Mouse (Mus musculus) gastrocnemius, adult 18-20 months (tissue): ENCODE data around the gene Arid3b. TPM values are rescaled to one million over a fixed set of nuclear protein-coding genes. Genes with fewer than 3 reads are reported as not detected.
"Not testable (repeated sequence)": the region's sequence is repeated elsewhere in the genome, so short reads cannot be mapped to it uniquely, and the experiment has no call there.

ENCODE experiments used
- DNase-seq: peaks from one replicate; pipeline ENCODE4 v3.0.0; 2021; ENCODE audit warnings: low spot score
- long read RNA-seq, 2 experiments: library from polyadenylated mRNA; stranded (forward); transcript quantifications; one replicate each; pipeline ENCODE4 v2.0.0; 2021
- total RNA-seq, 2 experiments: library from RNA; stranded (reverse); gene quantifications; 2 replicates each; pipeline ENCODE4 v1.2.3; 2021

Arid3b gene
- total RNA-seq = 1 to 10 TPM; 3.7 TPM
- long read RNA-seq, experiment 1, partial matches to known transcripts = 0 of 2 reads
- long read RNA-seq, experiment 1, other reads (novel, unspliced or antisense) = 2 of 2 reads
- long read RNA-seq, experiment 2, partial matches to known transcripts = 1 of 2 reads
- long read RNA-seq, experiment 2, other reads (novel, unspliced or antisense) = 1 of 2 reads

DNA sequence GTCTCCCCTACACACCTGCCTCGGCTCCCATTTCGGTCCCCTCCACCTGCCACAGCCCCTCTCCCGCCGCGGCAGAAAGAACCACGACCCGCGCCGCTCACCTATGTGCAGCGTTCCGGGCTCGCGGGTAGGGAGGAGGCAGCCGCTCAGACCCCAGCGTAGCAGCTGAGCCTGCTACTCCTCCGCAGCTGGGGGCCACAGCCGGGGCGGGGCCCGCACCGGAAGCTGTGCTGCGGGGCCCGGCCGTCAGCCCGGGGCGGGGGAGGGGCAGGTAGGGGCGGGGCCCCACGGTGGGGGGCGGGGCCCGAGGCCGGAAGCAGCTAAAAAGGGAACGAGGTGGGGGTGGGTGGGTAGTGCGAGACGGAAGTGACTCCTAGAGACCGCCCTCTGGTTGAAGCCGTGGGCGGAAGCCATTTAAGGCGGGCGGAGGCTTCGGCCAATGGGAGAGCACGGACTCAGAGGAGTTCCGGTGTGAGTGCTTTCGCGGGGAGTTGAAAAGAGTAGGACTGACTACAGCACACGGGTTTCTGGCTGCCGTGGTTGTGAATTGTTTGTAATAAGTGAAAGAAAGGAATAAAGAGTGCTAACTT, at the start of gene Arid3b:
Arid3b (minus strand) TSS at position 213 of the 590 bp plus-strand sequence.
- DNase-seq = peak; percentile 94

DNA sequence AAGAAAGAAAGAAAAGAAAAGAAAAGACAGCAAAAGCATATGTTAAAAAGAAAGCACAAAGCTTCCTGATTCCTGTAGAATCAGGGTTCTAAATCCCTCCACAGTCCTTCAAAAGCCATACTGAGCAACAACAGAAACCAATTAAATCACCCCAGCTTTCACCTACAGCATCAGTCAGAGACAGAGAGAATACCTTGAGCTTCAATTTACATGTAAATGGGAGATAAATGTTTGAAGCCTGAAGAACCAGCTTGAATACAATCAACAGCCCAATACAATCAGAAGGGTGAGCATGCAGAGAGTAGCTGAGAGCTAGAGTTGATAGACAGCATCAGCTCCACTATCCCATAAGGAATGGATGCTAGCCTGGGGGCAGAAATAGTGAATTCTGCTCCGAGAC, 46.8 kb upstream of the Arid3b start:
- no peak for DNase-seq

DNA sequence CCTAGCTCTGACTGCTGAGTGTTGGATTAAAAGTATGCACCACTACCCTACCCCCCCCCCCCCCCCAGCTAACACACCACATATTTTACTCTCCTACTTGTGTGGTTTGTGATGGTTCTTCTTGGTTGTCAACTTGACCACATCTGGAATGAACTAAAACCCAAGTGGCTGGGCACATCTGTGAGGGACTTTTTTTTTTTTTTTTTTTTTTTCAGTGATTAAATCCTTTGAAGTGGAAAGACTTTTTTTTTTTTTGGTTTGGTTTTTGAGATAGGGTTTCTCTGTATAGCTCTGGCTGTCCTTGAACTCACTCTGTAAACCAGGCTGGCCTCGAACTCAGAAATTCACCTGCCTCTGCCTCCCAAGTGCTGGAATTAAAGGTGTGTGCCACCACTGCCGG, 45.2 kb upstream of the Arid3b start:
- DNase-seq = not testable (repeated sequence)

DNA sequence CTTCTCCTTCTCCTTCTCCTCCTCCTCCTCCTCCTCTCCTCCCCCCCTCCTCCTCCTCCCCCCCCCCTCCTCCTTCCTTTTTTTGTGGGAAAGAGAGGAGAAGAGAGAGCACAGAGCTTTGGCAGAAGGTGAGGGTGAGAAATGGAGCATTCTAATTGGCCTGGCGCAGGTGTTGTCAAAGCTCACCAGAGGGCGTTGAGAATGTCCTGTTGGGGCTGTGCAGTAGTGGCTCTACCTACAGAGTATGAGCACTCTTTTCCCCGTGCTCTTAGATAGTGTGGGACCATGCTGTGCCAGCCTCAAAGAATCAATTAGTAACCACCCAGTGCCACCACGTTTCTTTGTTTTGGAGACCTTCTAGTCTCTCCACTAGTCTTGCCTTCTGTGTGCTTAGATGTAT, 43.7 kb upstream of the Arid3b start:
- DNase-seq = no peak

DNA sequence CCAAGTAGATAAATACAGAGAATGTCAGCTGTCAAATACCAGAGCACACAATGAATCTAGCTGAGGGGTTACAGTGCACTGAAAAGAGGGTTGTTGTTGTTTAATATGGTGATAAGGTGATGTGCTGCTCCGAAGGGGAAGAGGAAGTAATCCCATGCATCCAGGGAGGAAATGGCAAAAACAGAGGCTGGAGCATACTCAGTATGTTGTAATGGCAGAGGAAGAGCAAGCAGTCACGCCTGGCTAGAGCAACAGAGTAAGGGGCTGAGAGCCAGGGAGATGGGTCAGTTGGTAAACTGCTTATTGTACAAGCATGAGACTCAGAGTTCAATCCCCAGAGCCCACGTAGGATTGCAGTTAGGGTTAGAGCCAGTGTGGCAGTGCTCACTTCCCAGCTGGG, 42.6 kb upstream of the Arid3b start:
- no peak for DNase-seq

DNA sequence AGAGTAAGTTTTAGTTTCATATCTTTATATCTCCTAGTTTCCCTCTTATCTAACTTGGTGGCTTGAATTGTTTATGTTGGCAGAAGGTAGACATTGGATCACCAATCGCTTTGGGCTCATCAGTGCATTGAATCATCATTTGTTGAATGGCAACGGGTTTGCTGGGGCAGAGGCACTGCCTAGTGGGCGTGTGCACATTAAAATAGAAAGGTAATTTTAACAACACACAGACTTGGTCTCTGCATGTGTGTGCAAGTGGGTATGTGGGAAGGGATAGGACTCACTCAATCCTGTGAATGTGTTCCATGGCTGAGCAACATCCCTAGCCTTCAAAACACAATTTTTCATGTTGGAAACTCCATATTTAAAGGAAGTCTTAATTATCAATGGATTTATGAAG, 38.4 kb upstream of the Arid3b start:
- no peak for DNase-seq

DNA sequence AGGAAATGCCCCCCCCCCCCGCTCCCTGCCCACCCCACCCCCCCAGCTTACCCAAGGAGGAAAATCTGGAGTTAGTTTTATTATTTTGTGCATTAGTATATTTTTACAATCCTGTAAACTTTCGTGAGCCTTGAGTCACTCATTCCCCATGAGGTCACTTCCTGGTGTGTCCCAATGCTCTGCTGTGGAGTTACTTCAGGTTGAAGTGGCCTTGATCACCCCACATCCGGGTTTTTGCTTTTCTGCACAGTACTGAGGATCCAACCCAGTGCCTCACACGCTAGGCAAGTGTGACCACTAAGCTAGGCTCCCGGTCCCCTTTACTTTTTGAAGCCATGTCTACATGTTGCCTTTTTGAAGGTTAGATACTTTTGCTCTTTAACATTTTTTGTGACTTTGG, 37.5 kb upstream of the Arid3b start:
- DNase-seq = no peak

DNA sequence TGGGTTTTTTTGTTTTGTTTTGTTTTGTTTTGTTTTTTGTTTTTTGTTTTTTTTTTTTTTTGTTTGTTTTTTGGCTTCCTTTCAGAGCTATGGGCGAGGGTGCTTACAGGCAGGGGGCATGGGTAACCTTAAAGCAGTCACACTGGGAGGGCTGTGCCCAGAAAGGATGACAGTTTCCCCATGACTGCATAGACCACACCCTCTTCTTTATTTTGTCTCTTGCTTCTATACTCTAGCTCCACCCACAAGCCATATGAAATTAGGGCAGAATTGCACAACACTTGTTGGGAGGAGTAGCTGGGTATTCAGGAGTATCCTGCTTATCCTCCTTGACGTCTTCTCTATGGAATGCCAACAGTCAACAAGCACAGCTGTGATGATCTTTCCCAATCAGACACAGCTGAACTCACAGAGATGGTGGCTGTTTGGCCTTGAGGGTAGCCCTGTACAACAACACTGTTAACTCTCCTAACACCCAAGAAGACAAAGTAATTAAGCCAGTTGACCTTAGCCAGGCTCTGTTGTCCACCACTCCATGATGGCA, 33.8 kb upstream of the Arid3b start:
- DNase-seq = no peak

DNA sequence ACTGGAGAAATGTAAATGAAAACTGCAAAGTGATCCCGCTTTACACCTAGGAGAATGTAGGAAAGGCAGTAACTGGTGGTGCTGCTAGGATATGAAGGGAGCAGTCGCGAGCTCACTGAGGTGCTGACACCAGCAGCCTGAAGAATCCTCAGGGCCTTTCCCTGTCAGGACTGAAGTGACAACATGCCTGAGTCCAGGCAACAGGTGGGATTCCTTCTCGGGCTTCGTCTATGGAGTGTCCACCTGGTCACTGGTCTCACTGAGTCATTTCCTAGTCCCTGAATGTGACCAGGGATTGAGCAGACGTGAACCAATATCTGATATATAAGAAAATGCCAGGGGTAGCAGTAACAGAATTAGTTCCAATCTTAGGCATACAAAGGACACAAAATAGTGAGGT, 32.2 kb upstream of the Arid3b start:
- DNase-seq = no peak

DNA sequence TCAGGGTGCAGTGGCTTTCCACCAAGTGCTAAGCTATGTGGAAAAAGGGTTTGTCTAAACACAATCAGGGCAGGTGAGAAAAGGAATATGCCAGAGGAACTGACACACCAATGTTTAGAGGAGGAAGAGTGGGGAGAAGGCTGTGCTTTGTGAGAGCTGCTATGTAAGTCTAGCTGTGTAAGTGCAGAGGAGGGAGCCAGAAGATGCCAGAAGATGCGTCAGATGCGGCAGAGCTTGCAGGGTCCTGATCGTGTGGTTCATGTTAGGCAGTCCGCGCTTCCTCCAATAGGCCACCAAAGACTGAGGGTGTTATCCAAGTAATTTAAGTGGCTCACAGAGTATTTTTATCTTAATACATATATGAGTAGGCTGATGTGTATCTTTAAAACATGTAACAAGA, 31.3 kb upstream of the Arid3b start:
- no peak for DNase-seq

DNA sequence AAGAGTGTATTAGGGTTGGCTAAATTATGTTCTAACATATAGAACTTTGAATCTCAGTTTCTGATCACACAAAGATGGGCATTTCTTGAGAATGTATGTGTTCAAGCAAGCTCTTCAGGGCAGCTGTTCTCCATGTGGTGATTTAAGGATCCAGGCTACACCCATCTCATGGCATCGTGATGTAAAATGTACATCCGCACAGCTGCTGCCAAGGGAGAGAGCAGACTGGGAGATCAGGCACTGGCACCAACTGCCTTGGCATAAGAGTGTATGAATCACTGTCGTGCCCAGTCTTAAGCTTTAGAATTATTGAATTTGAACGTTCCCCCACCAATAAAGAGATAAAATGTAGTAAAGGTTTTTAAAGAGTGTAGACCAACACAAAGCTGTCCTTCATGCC, 30.6 kb upstream of the Arid3b start:
- DNase-seq = no peak

DNA sequence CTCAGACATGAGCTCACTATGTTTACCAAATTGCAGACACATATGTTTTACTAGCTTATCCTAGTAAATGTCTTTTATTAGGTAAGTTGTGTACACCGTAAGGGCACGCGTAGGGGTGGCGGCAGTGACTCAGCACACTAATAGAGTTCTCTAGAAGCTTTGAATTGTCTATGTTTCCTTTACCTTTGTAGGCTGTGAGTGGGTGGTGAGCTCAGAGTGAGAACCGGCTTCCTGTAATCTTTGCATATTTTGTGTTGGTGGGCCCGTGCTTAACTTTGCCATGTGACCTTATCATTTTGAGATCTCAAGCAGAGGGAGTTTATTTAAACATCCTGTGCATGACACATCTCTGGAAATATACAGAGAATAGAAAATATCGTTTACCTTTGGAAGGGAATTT, 29.9 kb upstream of the Arid3b start:
- no peak for DNase-seq

DNA sequence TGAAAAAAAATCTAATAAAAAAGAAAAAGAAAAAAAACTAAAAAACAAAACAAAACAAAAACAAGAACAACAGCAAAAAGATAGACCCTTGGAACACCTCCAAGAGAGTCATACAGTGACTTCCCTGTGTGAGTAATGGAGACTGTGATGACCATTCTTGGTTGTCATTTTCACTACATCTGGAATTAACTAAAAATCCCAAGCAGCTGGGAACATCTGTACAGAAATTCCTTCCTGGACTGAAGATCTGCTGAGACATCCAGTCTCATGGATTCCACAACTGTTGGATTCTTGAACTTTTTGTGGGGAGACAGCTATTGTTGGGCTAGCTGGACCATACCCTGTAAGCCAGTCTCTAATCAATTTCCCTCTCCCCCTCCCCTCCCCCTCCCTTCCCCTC, 27.7 kb upstream of the Arid3b start:
- no peak for DNase-seq

DNA sequence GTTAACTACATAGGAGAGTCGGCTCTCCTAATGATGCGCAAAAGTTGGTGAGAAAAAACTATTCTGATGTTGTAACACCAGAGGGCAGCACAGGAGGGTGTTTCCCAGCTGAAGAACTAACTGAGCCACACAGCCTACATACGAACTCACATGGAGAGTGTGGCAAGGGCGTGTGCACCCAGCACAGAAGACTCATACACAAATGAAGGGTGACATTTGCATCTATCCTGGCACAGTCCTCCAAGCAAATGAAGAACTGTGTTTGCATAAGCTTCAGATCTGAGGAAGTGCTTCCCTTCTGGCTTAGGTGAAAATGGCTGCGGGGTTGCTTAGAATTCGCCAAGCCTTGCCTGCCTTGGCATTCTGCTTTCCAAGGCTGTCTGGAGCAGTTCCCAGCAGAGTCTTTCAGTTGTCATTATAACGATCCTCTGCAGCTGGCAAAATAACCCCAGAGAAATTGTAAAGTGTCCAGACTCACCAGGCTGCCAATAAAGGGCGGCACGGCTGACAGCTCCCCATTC, 25.4 kb upstream of the Arid3b start:
- peak; percentile 47 for DNase-seq

DNA sequence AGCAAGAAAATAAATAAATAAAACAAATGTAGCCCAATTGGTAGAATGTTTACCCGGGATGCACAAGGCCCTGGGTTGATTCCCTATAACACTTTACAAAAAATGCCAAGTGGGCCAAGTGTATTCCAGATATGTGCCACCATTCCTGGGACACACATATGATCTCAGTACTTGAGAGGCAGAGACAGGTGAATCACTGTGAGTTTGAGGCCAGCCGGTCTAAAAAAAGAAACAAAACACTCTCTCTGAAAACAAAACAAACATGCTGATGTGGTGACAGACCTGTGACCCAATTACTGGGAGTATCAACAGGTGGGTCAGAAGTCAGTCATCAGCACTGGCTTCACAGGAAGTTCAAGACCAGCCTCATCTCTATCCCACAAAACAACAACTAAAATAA, 19.9 kb upstream of the Arid3b start:
- no peak for DNase-seq

DNA sequence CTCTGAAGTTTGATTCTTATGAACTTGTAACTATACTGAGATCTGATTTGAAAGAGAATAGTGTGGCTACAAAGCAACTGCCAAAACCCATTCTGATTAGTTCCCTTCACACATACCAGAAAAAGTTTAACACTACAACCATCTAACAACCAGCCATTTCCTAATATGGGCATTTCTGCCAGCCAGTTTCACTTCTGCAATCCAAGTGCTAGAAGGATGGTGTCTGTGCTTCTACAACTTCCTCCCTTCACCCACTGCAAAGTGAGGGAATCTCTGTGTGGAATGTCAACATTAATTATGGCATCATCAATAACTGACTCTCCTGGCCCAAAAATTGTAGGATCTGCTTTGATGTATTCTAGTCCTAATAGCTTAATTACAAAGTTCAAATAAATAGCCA, 17.7 kb upstream of the Arid3b start:
- DNase-seq = no peak

DNA sequence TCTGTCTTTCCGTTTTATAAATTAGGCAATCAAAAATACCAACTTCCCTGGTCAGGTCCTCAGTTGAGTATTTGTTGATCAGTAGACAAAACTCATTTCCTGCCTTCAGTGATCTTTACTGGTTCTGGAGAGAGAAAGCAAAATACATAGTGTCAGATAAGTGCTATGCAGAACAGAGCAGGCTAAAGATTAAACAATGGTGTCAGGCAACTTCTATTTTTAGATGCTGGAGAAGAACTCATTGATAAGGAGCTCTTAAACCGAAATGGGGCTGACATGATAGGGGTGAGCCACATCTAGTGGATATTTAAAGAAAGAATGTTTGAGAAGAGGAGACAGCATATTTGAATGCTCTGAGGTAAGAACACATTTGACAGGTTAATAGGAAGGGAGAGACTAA, 2.4 kb upstream of the Arid3b start:
- DNase-seq = no peak

DNA sequence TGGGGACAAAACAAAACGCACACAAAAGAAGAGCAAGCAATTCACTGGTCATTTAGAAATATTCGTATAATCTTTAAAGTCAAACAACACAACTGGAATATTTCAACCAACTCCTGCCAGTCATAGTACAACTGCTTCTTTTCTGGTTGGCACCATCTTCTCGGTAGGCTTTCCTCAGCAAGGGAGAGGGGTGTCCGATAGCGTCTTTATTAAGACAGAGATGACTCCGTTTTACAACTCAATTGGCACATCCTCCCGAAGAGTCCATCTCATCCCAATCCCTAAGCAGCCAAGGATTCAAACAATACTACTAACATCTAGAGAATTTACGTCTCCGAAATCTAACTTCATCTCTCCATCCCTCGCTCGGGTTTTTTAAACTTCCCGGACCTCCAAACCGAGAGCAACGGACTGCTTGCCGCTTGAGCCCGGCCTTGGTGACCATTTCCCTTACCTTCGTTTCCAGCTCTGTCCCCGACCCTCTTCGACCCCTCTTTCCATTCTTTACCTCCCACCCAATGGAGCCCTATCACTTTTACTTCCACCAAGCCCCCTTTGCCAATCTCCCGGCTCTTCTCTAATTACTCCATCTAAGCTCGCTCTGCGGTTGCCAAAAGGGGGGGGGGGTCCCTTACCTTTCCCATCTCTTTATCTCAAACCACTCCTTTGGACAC, 615 bp downstream of the Arid3b start:
- no peak for DNase-seq

DNA sequence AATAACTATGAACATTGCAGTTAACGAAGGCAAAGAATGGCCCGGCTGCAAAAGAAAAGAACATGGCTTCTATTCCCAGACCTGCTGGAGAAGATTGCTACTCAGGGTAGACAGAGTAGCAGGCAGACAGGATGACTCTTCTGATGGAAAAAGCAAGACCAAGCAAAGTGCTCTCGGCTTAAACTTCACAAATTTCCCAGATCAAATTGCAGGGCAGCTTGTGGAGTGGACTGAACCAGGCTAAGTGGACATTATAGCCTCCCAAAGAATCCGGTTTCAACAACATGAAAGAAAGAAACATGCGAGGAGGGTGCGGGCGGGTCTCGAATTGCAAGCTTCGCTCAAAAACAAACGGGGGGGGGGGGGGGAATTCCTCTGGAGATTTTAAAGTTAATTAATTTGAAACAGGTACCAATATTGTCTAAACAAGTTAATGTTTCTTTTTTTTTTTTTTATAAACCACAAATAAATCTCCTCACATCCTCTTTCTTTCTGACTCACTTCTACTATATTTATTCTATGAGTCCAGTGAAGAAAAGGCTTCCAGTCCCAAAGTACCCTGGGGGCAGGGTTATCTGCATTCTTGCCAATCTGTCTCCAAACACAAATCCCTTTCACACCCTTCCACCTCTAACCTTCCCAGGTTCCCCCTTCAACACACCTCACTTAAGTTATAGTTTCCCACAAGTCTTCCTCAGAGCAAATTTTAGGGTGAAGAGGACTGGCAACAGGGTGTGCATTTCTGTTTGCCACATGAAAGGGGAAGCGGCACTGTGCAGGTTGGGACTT, 1.8 kb downstream of the Arid3b start:
- no peak for DNase-seq

DNA sequence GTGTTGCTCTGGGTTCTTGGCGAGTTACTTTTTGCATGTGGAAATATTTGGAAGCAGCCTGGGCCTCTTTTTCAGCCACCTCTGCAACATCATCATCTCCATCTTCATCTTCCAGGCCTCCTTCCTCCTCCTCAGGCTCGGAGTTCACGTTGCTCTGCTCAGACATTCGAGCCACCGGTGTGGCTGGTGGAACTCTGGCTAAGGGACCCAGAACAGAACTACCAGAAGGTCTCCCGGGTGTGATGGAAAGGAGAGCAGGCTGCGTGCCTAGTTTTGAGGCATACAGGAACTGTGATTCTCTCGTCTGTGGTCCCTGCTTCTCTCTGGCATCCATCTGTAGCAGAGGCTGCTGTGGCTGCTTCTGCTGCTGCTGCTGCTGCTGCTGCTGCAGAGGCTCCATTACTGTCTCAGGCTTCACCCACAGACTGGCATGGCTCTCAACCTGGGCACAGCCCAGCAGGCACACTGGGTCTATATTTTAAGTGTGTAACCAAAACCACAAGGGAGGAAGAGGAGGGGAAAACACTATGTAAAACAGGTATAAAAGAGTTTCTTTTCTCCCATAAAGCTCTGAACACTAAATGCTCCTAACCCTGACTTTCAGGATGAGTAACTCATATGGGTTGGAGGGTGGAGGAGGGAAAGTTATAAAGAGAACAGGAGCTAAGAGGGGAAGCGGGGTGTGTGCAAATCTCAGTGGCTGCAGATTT, 2.7 kb downstream of the Arid3b start:
- DNase-seq = no peak
